ENCODE assay signal across 16 mouse cellular contexts in genomic region chr12:117850472-117850871, GRCm38 (mm10). TPM values are rescaled to one million over a fixed set of nuclear protein-coding genes. Genes with fewer than 3 reads are reported as not detected.
DNase-seq lines count a peak whose midpoint lies in the region; ATAC-seq and TF ChIP-seq lines count a peak whose summit lies in the region.
"Had no signal": no experiment of that assay in that cellular context is flagged by ENCODE, and none has a peak within 500 bp of the region (broad histone marks: within the 10 kb centered on the region; RNA-seq: fewer than 3 reads in every experiment).

No protein-coding gene starts in this region.

- peak overlapping the region; percentile 40 for H3K4me2 ChIP-seq in heart, embryonic 13.5 days
- no peak overlapping the region for H3K4me2 ChIP-seq in neural tube, embryonic 15.5 days
- no peak overlapping the region for H3K4me2 ChIP-seq in heart, postnatal 0 days (ENCODE audit: low read depth, low read length)
- H3K4me2 ChIP-seq in kidney, embryonic 14.5 days (replicated peaks; ENCODE audit: low read depth, low read length): no peak overlapping the region
- H3K4me2 ChIP-seq: hindbrain, embryonic 13.5 days; liver, embryonic 12.5 days; neural tube, embryonic 13.5 days had no signal

- no peaks in the 10 kb centered on the region for H3K36me3 ChIP-seq in heart, embryonic 13.5 days
- H3K36me3 ChIP-seq in neural tube, embryonic 15.5 days: no peaks in the 10 kb centered on the region
- no peaks in the 10 kb centered on the region for H3K36me3 ChIP-seq in heart, postnatal 0 days (replicated peaks; ENCODE audit: control insufficient read depth, insufficient read depth, low read length)
- no peaks in the 10 kb centered on the region; the same call in 1 of the 2 replicates for H3K36me3 ChIP-seq in kidney, embryonic 14.5 days (ENCODE audit: control insufficient read depth, insufficient read depth, low read length)
- H3K36me3 ChIP-seq: hindbrain, embryonic 13.5 days; neural tube, embryonic 13.5 days had no signal

- ATAC-seq in heart, embryonic 13.5 days (ENCODE audit: extremely low read depth, insufficient number of reproducible peaks, low FRiP score, low TSS enrichment): peak; percentile 42; the same call in 1 of the 2 replicates
- no peak for ATAC-seq in neural tube, embryonic 15.5 days (ENCODE audit: low FRiP score)
- ATAC-seq in heart, postnatal 0 days (ENCODE audit: insufficient read depth, low read depth): no peak
- ATAC-seq in kidney, embryonic 14.5 days (ENCODE audit: low FRiP score, low TSS enrichment): no peak
- ATAC-seq: forebrain, embryonic 14.5 days; liver, embryonic 12.5 days had no signal

- H3K9me3 ChIP-seq in heart, embryonic 13.5 days: no peaks in the 10 kb centered on the region
- no peaks in the 10 kb centered on the region for H3K9me3 ChIP-seq in neural tube, embryonic 15.5 days (replicated peaks)
- H3K9me3 ChIP-seq in heart, postnatal 0 days (replicated peaks; ENCODE audit: control insufficient read depth, low read length): no peaks in the 10 kb centered on the region
- H3K9me3 ChIP-seq in kidney, embryonic 14.5 days (ENCODE audit: control insufficient read depth, low read length): no peaks in the 10 kb centered on the region
- H3K9me3 ChIP-seq: hindbrain, embryonic 13.5 days; liver, embryonic 12.5 days; neural tube, embryonic 13.5 days had no signal

- no peak overlapping the region for H3K4me3 ChIP-seq in heart, embryonic 13.5 days
- no peak overlapping the region for H3K4me3 ChIP-seq in neural tube, embryonic 15.5 days (replicated peaks)
- no peak overlapping the region for H3K4me3 ChIP-seq in heart, postnatal 0 days (ENCODE audit: low read depth, low read length)
- no peak overlapping the region for H3K4me3 ChIP-seq in kidney, embryonic 14.5 days (ENCODE audit: low read length)
- H3K4me3 ChIP-seq: erythroblast, embryonic 14.5 days; hindbrain, embryonic 13.5 days; liver, embryonic 12.5 days; neural tube, embryonic 13.5 days had no signal

- no peak overlapping the region for H3K9ac ChIP-seq in heart, embryonic 13.5 days
- no peak overlapping the region for H3K9ac ChIP-seq in neural tube, embryonic 15.5 days (replicated peaks)
- H3K9ac ChIP-seq in heart, postnatal 0 days (replicated peaks; ENCODE audit: low read depth, low read length): no peak overlapping the region
- no peak overlapping the region for H3K9ac ChIP-seq in kidney, embryonic 14.5 days (ENCODE audit: low read depth, low read length)
- H3K9ac ChIP-seq: hindbrain, embryonic 13.5 days; liver, embryonic 12.5 days; neural tube, embryonic 13.5 days had no signal

- H3K27ac ChIP-seq in heart, embryonic 13.5 days (replicated peaks): peak overlapping the region; percentile 75
- H3K27ac ChIP-seq in neural tube, embryonic 15.5 days (replicated peaks): no peak overlapping the region
- H3K27ac ChIP-seq in heart, postnatal 0 days (ENCODE audit: low read depth): peak overlapping the region; percentile 20
- H3K27ac ChIP-seq in kidney, embryonic 14.5 days (ENCODE audit: low read depth, low read length): no peak overlapping the region
- H3K27ac ChIP-seq: hindbrain, embryonic 13.5 days; liver, embryonic 12.5 days; neural tube, embryonic 13.5 days had no signal

- no peaks in the 10 kb centered on the region for H3K27me3 ChIP-seq in heart, embryonic 13.5 days (replicated peaks)
- 0 out of 2 replicates have a peak, but pooled peaks cover 3% of the 10 kb centered on the region for H3K27me3 ChIP-seq in neural tube, embryonic 15.5 days (replicated peaks)
- H3K27me3 ChIP-seq in heart, postnatal 0 days (ENCODE audit: control insufficient read depth, insufficient read depth, low read length): no peaks in the 10 kb centered on the region
- no peaks in the 10 kb centered on the region for H3K27me3 ChIP-seq in kidney, embryonic 14.5 days (ENCODE audit: control insufficient read depth, insufficient read depth, low read length)
- H3K27me3 ChIP-seq: hindbrain, embryonic 13.5 days; liver, embryonic 12.5 days had no signal

- DNase-seq in heart, postnatal 14 days: no peak
- DNase-seq in neural tube, embryonic 10.5 days (ENCODE audit: extremely low spot score, low spot score): peak; percentile 18
- peak; percentile 15 for DNase-seq in heart, postnatal 0 days (ENCODE audit: low spot score)
- DNase-seq in kidney, adult 9 months: no peak
- DNase-seq: cerebellum, adult 9-11 months; gastrocnemius, postnatal 36 days; left cerebral cortex, postnatal 4 days; thymus, postnatal 36 days had no signal

- peaks cover 20% of the 10 kb centered on the region for H3K4me1 ChIP-seq in heart, embryonic 13.5 days
- H3K4me1 ChIP-seq in neural tube, embryonic 15.5 days: no peaks in the 10 kb centered on the region
- H3K4me1 ChIP-seq in heart, postnatal 0 days (ENCODE audit: control insufficient read depth, insufficient read depth): peaks cover 7% of the 10 kb centered on the region
- no peaks in the 10 kb centered on the region for H3K4me1 ChIP-seq in kidney, embryonic 14.5 days (ENCODE audit: control insufficient read depth, insufficient read depth, low read length)
- H3K4me1 ChIP-seq: hindbrain, embryonic 13.5 days; neural tube, embryonic 13.5 days had no signal

- intact Hi-C loops in heart, postnatal 14 days (cut with DNase I): loop anchor here (5.0 kb wide), 1 partner anchor 78 kb away; no protein-coding TSS in a partner anchor

- TF ChIP-seq CTCF in heart, postnatal 0 days (IDR thresholded peaks at IDR 0.05; ENCODE audit: low read depth): no peak

- 38% methylated on average over 10 of the region's 10 CpGs for WGBS in heart, embryonic 13.5 days
- WGBS in neural tube, embryonic 15.5 days: 19% methylated on average over 10 of the region's 10 CpGs
- 25% methylated on average over 10 of the region's 10 CpGs for WGBS in heart, postnatal 0 days
- WGBS in kidney, embryonic 14.5 days: 67% methylated on average over 10 of the region's 10 CpGs

- no peak for TF ChIP-seq EP300 in heart, postnatal 0 days (IDR thresholded peaks at IDR 0.05; ENCODE audit: low read depth)

RNA-seq across cellular contexts. Expression of gene Cdca7l, which starts 46.4 kb away (rescaled TPM):
- 15.4 and 16.3 TPM in 2 replicates for polyA plus RNA-seq in heart, embryonic 13.5 days (2015; fragmentation: Nextera tagmentation; extraction: Ambion mirVana)
- total RNA-seq in heart, postnatal 14 days (2021): 1 to 10 TPM in 1 of 2 experiments, under 1 TPM in 1; 0.76 to 1.0 TPM
- 4.3 and 12.7 TPM in 2 replicates for polyA plus RNA-seq in neural tube, embryonic 15.5 days (2015; fragmentation: Nextera tagmentation; extraction: Ambion mirVana)
- 1.4 and 2.7 TPM in 2 replicates for total RNA-seq in heart, postnatal 0 days (2014; rRNA removed; ENCODE audit: low replicate concordance)
- polyA plus RNA-seq in heart, postnatal 0 days (2015; fragmentation: Nextera tagmentation; extraction: Ambion mirVana): 3.7 and 4.1 TPM in 2 replicates
- 35.7 and 69.9 TPM in 2 replicates for polyA plus RNA-seq in kidney, embryonic 14.5 days (2014; fragmentation: Nextera tagmentation; extraction: Ambion mirVana)

Comparison
In these comparisons a context has a peak if more than half of its experiments do, and no peak if none do; other contexts are left out.
1. DNase-seq: peak in neural tube, embryonic 10.5 days (single experiment) and heart, postnatal 0 days (single experiment); none in heart, postnatal 14 days (0 of 2) and kidney, adult 9 months (single experiment).
2. H3K27ac ChIP-seq: peak in heart, embryonic 13.5 days (single experiment) and heart, postnatal 0 days (single experiment); none in neural tube, embryonic 15.5 days (single experiment) and kidney, embryonic 14.5 days (single experiment).